ENCODE assay signal across 8 mouse cellular contexts in genomic region chr2:130424126-130424853, GRCm38 (mm10). TPM values are rescaled to one million over a fixed set of nuclear protein-coding genes. Genes with fewer than 3 reads are reported as not detected.
A peak's percentile ranks its signal among the peaks of the same experiment; 100 is the strongest.
DNase-seq lines count a peak whose midpoint lies in the region; ATAC-seq and TF ChIP-seq lines count a peak whose summit lies in the region.

Gene Vps16 (plus strand): TSS chr2:130424339.
Gene Pced1a (minus strand): TSS chr2:130424701.

- H3K4me1 ChIP-seq in bone marrow, adult 2 months (ENCODE audit: control insufficient read depth, insufficient read depth, low read length): peaks cover 6% of the 10 kb centered on the region; the same call in 1 of the 2 replicates
- H3K4me1 ChIP-seq in embryonic facial prominence, embryonic 15.5 days: peaks cover 22% of the 10 kb centered on the region
- H3K4me1 ChIP-seq in limb, embryonic 14.5 days (ENCODE audit: control insufficient read depth, insufficient read depth, low read length): peaks cover 17% of the 10 kb centered on the region
- peaks cover 15% of the 10 kb centered on the region; the same call in 1 of the 2 replicates for H3K4me1 ChIP-seq in midbrain, postnatal 0 days (ENCODE audit: insufficient read depth, low read length)

- H3K9me3 ChIP-seq in embryonic facial prominence, embryonic 15.5 days (replicated peaks): no peaks in the 10 kb centered on the region
- H3K9me3 ChIP-seq in limb, embryonic 14.5 days (ENCODE audit: control insufficient read depth, low read length): no peaks in the 10 kb centered on the region
- no peaks in the 10 kb centered on the region for H3K9me3 ChIP-seq in midbrain, postnatal 0 days (ENCODE audit: low read length)

- peak; percentile 67; the same call in 1 of the 2 replicates for TF ChIP-seq POLR2A in bone marrow, adult 2 months (IDR thresholded peaks at IDR 0.05; ENCODE audit: borderline replicate concordance, control insufficient read depth, low read depth, low read length)
- TF ChIP-seq POLR2A in limb, embryonic 14.5 days (IDR thresholded peaks at IDR 0.05; ENCODE audit: borderline replicate concordance, extremely low read depth, insufficient read depth, insufficient read length): peak; percentile 80; the same call in 1 of the 2 replicates

- peak; percentile 93 for DNase-seq in 416B (ENCODE audit: low read depth)
- peak; percentile 93 for DNase-seq in heart, adult 8-10 months (ENCODE audit: low spot score)
- peak; percentile 92 for DNase-seq in kidney, adult 9 months
- peak; percentile 90 for DNase-seq in limb, embryonic 14.5 days (ENCODE audit: low spot score)
- DNase-seq in midbrain, postnatal 0 days (ENCODE audit: low spot score): peak; percentile 95
- peak; percentile 80 to 89 for DNase-seq in spleen, postnatal 14 days (ENCODE audit: low spot score in 2 of 2)

- peak within 1 kb of the TSS; percentile 97 for H3K4me3 ChIP-seq in bone marrow, adult 2 months (replicated peaks; ENCODE audit: control insufficient read depth, low read depth, low read length)
- H3K4me3 ChIP-seq in embryonic facial prominence, embryonic 15.5 days (replicated peaks): peak within 1 kb of the TSS; percentile 82
- H3K4me3 ChIP-seq in limb, embryonic 14.5 days (replicated peaks; ENCODE audit: low read length): peak within 1 kb of the TSS; percentile 71
- H3K4me3 ChIP-seq in midbrain, postnatal 0 days (ENCODE audit: low read depth, low read length): peak within 1 kb of the TSS; percentile 86

- peak within 1 kb of the TSS; percentile 92 for H3K27ac ChIP-seq in bone marrow, adult 2 months (ENCODE audit: control insufficient read depth, insufficient read depth, low read depth, low read length, poor library complexity)
- H3K27ac ChIP-seq in embryonic facial prominence, embryonic 15.5 days (replicated peaks): peak within 1 kb of the TSS; percentile 94
- H3K27ac ChIP-seq in limb, embryonic 14.5 days (replicated peaks; ENCODE audit: low read depth, low read length): peak within 1 kb of the TSS; percentile 95
- H3K27ac ChIP-seq in midbrain, postnatal 0 days (ENCODE audit: low read depth, low read length): peak within 1 kb of the TSS; percentile 97

- ATAC-seq in embryonic facial prominence, embryonic 15.5 days (ENCODE audit: insufficient number of reproducible peaks, low FRiP score, low TSS enrichment, low read depth): peak; percentile 95
- peak; percentile 97 for ATAC-seq in limb, embryonic 14.5 days (ENCODE audit: low FRiP score, low read depth)
- ATAC-seq in midbrain, postnatal 0 days (ENCODE audit: low FRiP score): peak; percentile 95

- peak within 1 kb of the TSS; percentile 68 for H3K9ac ChIP-seq in embryonic facial prominence, embryonic 15.5 days
- H3K9ac ChIP-seq in limb, embryonic 14.5 days (ENCODE audit: low read depth, low read length, severe bottlenecking): peak within 1 kb of the TSS; percentile 70
- H3K9ac ChIP-seq in midbrain, postnatal 0 days (replicated peaks; ENCODE audit: low read length, poor library complexity, severe bottlenecking): peak within 1 kb of the TSS; percentile 90

- H3K4me2 ChIP-seq in embryonic facial prominence, embryonic 15.5 days (replicated peaks): peak within 1 kb of the TSS; percentile 86
- H3K4me2 ChIP-seq in limb, embryonic 14.5 days (replicated peaks; ENCODE audit: low read depth, low read length, severe bottlenecking): peak within 1 kb of the TSS; percentile 89
- peak within 1 kb of the TSS; percentile 90 for H3K4me2 ChIP-seq in midbrain, postnatal 0 days (ENCODE audit: low read depth, low read length, poor library complexity, severe bottlenecking)

- H3K36me3 ChIP-seq in embryonic facial prominence, embryonic 15.5 days: peaks cover 11% of the 10 kb centered on the region
- H3K36me3 ChIP-seq in limb, embryonic 14.5 days (ENCODE audit: control insufficient read depth, insufficient read depth, low read length): 0 out of 2 replicates have a peak, but pooled peaks cover 7% of the 10 kb centered on the region
- 0 out of 2 replicates have a peak, but pooled peaks cover 1% of the 10 kb centered on the region for H3K36me3 ChIP-seq in midbrain, postnatal 0 days (ENCODE audit: insufficient read depth, low read length)

- WGBS in bone marrow, adult 2 months: under 1% methylated on average over 58 of the region's 58 CpGs
- under 1% methylated on average over 58 of the region's 58 CpGs for WGBS in embryonic facial prominence, embryonic 15.5 days
- WGBS in limb, embryonic 14.5 days: under 1% methylated on average over 58 of the region's 58 CpGs
- under 1% methylated on average over 58 of the region's 58 CpGs for WGBS in midbrain, postnatal 0 days

- peak; percentile 45 for TF ChIP-seq CTCF in bone marrow, adult 2 months (IDR thresholded peaks at IDR 0.05; ENCODE audit: control insufficient read depth, insufficient read depth, low read length)
- peak; percentile 73 for TF ChIP-seq CTCF in midbrain, postnatal 0 days (IDR thresholded peaks at IDR 0.05)

- no peaks in the 10 kb centered on the region for H3K27me3 ChIP-seq in embryonic facial prominence, embryonic 15.5 days
- no peaks in the 10 kb centered on the region for H3K27me3 ChIP-seq in limb, embryonic 14.5 days (ENCODE audit: control insufficient read depth, insufficient read depth, low read length)
- H3K27me3 ChIP-seq in midbrain, postnatal 0 days (ENCODE audit: insufficient read depth, low read length): no peaks in the 10 kb centered on the region

RNA-seq across cellular contexts. Expression of gene Vps16, which starts in this region (rescaled TPM):
- polyA plus RNA-seq in bone marrow, adult 2 months (2011; ENCODE audit: insufficient read depth, insufficient read length, low replicate concordance, missing spikeins): 166 and 195 TPM in 2 replicates
- 84.4 and 103 TPM in 2 replicates for polyA plus RNA-seq in embryonic facial prominence, embryonic 15.5 days (2015; fragmentation: Nextera tagmentation; extraction: Ambion mirVana)
- 10 to 100 TPM; 21.6 to 28.9 (median 24.7) TPM for total RNA-seq in heart, adult 8-10 months (2022)
- polyA plus RNA-seq in limb, embryonic 14.5 days (2012; rRNA removed): 148 and 170 TPM in 2 replicates
- 67.0 and 82.3 TPM in 2 replicates for polyA plus RNA-seq in limb, embryonic 14.5 days (2014; fragmentation: Nextera tagmentation; extraction: Ambion mirVana)
- total RNA-seq in midbrain, postnatal 0 days (2014; rRNA removed): 81.2 and 83.6 TPM in 2 replicates
- 86.6 and 89.9 TPM in 2 replicates for polyA plus RNA-seq in midbrain, postnatal 0 days (2015; fragmentation: Nextera tagmentation; extraction: Ambion mirVana)

RNA-seq across cellular contexts. Expression of gene Pced1a, which starts in this region (rescaled TPM):
- polyA plus RNA-seq in bone marrow, adult 2 months (2011; ENCODE audit: insufficient read depth, insufficient read length, low replicate concordance, missing spikeins): 6.1 and 8.5 TPM in 2 replicates
- 19.5 and 20.0 TPM in 2 replicates for polyA plus RNA-seq in embryonic facial prominence, embryonic 15.5 days (2015; fragmentation: Nextera tagmentation; extraction: Ambion mirVana)
- 1 to 10 TPM; 6.1 to 7.2 (median 6.5) TPM for total RNA-seq in heart, adult 8-10 months (2022)
- 57.5 and 64.1 TPM in 2 replicates for polyA plus RNA-seq in limb, embryonic 14.5 days (2012; rRNA removed)
- polyA plus RNA-seq in limb, embryonic 14.5 days (2014; fragmentation: Nextera tagmentation; extraction: Ambion mirVana): 13.0 and 13.2 TPM in 2 replicates
- total RNA-seq in midbrain, postnatal 0 days (2014; rRNA removed): 27.5 and 28.8 TPM in 2 replicates
- polyA plus RNA-seq in midbrain, postnatal 0 days (2015; fragmentation: Nextera tagmentation; extraction: Ambion mirVana): 12.0 and 12.3 TPM in 2 replicates

Comparison
In these comparisons a context has a peak if more than half of its experiments do, and no peak if none do; other contexts are left out.
1. Peak in every context shown above with its lines: DNase-seq, ATAC-seq, H3K4me3 ChIP-seq and H3K27ac ChIP-seq.